Mouse (Mus musculus): ENCODE data around the gene Zfp644.

DNA sequence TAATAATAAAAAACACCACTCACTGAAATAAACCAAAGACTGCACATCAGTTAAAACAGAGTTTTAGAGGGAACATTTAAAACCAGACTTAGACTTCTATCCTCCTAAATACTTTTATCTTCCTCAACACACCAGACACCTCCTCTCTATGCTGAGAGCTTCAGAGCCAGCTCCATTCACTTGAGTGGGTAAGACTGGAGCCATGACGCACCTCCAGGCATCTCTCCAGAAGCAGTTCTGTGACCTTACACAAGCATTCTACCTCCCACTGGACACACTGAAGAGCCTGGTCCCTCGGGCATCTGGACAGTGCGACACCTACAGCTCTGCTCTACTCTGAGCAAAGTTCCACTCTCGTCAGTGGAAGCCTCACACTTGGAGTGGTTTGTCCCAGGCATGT is 73.8 kb downstream of the Zfp644 start:
- TF ChIP-seq POLR2A (IDR thresholded peaks at IDR 0.05; ENCODE audit: control insufficient read depth, extremely low read depth, insufficient read depth, low read length, poor library complexity) (no peak), CTCF (IDR thresholded peaks at IDR 0.05; ENCODE audit: borderline replicate concordance, control insufficient read depth, extremely low read depth, insufficient read depth, low read length, poor library complexity) (no peak)
